Mouse (Mus musculus) lung, adult 2 months (tissue): ENCODE data around the gene Pde10a.

Source experiments
- CTCF ChIP-seq: fragments of 200-500 bp; IDR thresholded peaks from 2 replicates; pipeline ENCODE4 v1.5.1; 2011; ENCODE audit warnings: mild to moderate bottlenecking, low read length, control low read depth; ENCODE audit not compliant: insufficient read depth
- POLR2A ChIP-seq: fragments of 200-500 bp; IDR thresholded peaks from 2 replicates; pipeline ENCODE4 v1.6.1; 2011; ENCODE audit warnings: low read depth, mild to moderate bottlenecking, control low read depth, low read length, borderline replicate concordance; ENCODE audit errors: extremely low read depth

DNA sequence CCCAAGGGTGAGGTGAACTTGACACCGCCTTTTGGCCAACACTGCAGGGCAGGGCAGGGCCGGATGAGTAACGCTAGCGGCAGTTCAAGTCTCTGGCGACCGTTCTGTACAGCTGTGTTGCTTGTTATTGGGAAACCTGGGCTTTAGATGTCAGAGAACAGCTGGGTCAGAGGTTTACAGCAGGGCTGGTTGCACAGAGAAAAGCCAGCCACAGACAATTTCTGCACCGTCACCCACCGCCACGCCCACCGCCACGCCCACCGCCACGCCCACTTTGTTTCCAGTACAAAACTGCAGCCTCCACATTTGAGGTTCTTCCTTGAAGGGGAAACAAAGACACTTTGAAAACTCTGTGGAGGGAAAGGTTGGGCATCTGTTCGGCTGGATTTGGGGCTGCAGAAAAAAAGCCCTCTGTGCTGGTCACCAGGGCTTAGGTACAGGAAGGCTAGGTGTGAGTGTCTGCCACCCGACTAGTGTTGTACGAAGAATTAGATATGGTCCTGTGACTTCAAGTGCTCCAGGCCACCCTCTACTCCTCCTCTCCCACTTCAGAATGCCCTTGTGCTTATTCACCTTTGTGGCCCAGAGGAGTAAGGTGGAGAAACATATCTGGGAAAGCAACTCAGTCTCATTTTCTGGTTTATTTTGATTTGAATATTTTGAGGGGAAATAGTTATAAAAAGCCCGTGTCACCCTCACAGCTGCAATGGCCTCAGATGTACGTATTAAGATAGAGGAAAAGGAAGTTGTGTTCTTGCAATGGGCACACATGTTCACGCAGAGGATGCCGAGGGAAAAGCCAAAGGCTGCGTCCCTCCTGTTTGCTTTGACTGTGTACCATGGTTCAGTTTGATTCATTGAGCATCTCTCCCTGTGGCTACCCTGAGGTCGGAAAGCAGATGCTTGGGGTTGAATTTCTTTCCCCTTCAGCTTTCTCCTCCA lies 331.5 kb downstream of the Pde10a start:
- TF ChIP-seq POLR2A (no peak), CTCF (no peak)
